Mouse (Mus musculus): ENCODE measurements at regions not wholly inside any gene's neighbourhood (a gene's known extent, or its start where the extent isn't known, plus 50 kb on each side); places are given as distances from the start of the nearest gene placed in this dataset.

GRCm38 (mm10) chr2:168842261-168842740 is 74.6 kb upstream of the Sall4 start:
- TF ChIP-seq CTCF (conservative IDR thresholded peaks at IDR 0.05; ENCODE audit: insufficient read depth, insufficient read length, low read depth, low read length) (0 out of 2 replicates have a peak, but pooled peaks have one; percentile 11), POLR2A (IDR thresholded peaks at IDR 0.05; ENCODE audit: low read depth, low read length) (no peak)

Data from kidney, adult 2 months (tissue).